Mouse (Mus musculus) intestine, embryonic 16.5 days (tissue): Measurements from ENCODE around the gene Mxra8. TPM values are rescaled to one million over a fixed set of nuclear protein-coding genes. Genes with fewer than 3 reads are reported as not detected.

ENCODE experiments used
- ATAC-seq: fragments of 200-750 bp; cut with Nextera tagmentation; 2 replicates; pipeline ENCODE4 v1.8.0; 2017; ENCODE audit warnings: moderate TSS enrichment, moderate library complexity
- H3K27ac ChIP-seq: fragments of 300-500 bp; sonication (generic); 2 replicates; pipeline ENCODE4 v1.5.1; 2014; ENCODE audit warnings: mild to moderate bottlenecking, low read length
- H3K27me3 ChIP-seq: fragments of 300-500 bp; sonication (generic); replicated peaks from 2 replicates; pipeline ENCODE4 v1.6.1; 2014; ENCODE audit warnings: low read length, control low read depth, mixed read lengths; ENCODE audit not compliant: control insufficient read depth, insufficient read depth
- H3K36me3 ChIP-seq: fragments of 300-500 bp; sonication (generic); 2 replicates; pipeline ENCODE4 v1.6.1; 2014; ENCODE audit warnings: low read length, control low read depth; ENCODE audit not compliant: control insufficient read depth, insufficient read depth
- H3K4me1 ChIP-seq: fragments of 300-500 bp; sonication (generic); 2 replicates; pipeline ENCODE4 v1.6.1; 2014; ENCODE audit warnings: low read length, control low read depth, mixed read lengths; ENCODE audit not compliant: control insufficient read depth, insufficient read depth
- H3K4me2 ChIP-seq: fragments of 300-500 bp; sonication (generic); 2 replicates; pipeline ENCODE4 v1.6.1; 2014; ENCODE audit warnings: low read depth, low read length, control low read depth
- H3K4me3 ChIP-seq: fragments of 300-500 bp; sonication (generic); 2 replicates; pipeline ENCODE4 v1.5.1; 2014; ENCODE audit warnings: mild to moderate bottlenecking, low read length
- H3K9ac ChIP-seq: fragments of 300-500 bp; sonication (generic); 2 replicates; pipeline ENCODE4 v1.6.1; 2014; ENCODE audit warnings: low read depth, low read length
- H3K9me3 ChIP-seq: fragments of 300-500 bp; sonication (generic); 2 replicates; pipeline ENCODE4 v1.6.1; 2016; ENCODE audit warnings: low read length, control low read depth; ENCODE audit not compliant: control insufficient read depth
- WGBS: fragments of 180-500 bp; shearing (Covaris S2); extraction: QIAGEN DNeasy Blood & Tissue Kit; methylation state at CpG from one replicate; pipeline ENCODE4 v1.1.7; 2014; 5-methylcytosine and 5-hydroxymethylcytosine counted together
- polyA plus RNA-seq: library from polyadenylated mRNA; unstranded; fragments of >200 nt; fragmentation: Nextera tagmentation; extraction: Ambion mirVana; gene quantifications from 2 replicates; pipeline ENCODE4 v1.2.1, GENCODE M21; 2015

Mxra8 gene
- polyA plus RNA-seq, 1 experiment from 2014 or later = 80.5 TPM

GRCm38 (mm10) chr4:155807841-155808240, 31.6 kb upstream of the Mxra8 start:
- H3K4me1 ChIP-seq = peaks cover 20% of the 10 kb centered on the region
- H3K27ac ChIP-seq = 0 out of 2 replicates have a peak overlapping the region, but pooled peaks have one; percentile 10
- no peak for ATAC-seq
- H3K4me2 ChIP-seq = no peak overlapping the region
- no peaks in the 10 kb centered on the region for H3K27me3 ChIP-seq
- H3K9me3 ChIP-seq = no peaks in the 10 kb centered on the region
- H3K9ac ChIP-seq = no peak overlapping the region
- peaks cover 13% of the 10 kb centered on the region; the same call in 1 of the 2 replicates for H3K36me3 ChIP-seq
- 84% methylated on average over 3 of the region's 3 CpGs for WGBS
- no peak overlapping the region for H3K4me3 ChIP-seq

GRCm38 (mm10) chr4:155811929-155812664, 27.4 kb upstream of the Mxra8 start, which contains the start of gene Ccnl2:
Gene Ccnl2, plus strand, starts transcription at chr4:155812489.
- H3K36me3 ChIP-seq = peaks cover 22% of the 10 kb centered on the region
- peak within 1 kb of the TSS; percentile 96 for H3K9ac ChIP-seq
- H3K4me2 ChIP-seq = peak within 1 kb of the TSS; percentile 84
- H3K27ac ChIP-seq = peak within 1 kb of the TSS; percentile 94
- peaks cover 19% of the 10 kb centered on the region for H3K4me1 ChIP-seq
- no peaks in the 10 kb centered on the region for H3K27me3 ChIP-seq
- no peaks in the 10 kb centered on the region for H3K9me3 ChIP-seq
- peak within 1 kb of the TSS; percentile 97 for H3K4me3 ChIP-seq
- 1% methylated on average over 38 of the region's 60 CpGs for WGBS
- ATAC-seq = peak; percentile 99

- Histone ChIP-seq H3K4me1 (peaks cover 19% of the 10 kb centered on the region), H3K4me3 (peak overlapping the region; percentile 97), H3K27ac (peak overlapping the region; percentile 87), H3K36me3 (peaks cover 20% of the 10 kb centered on the region), H3K4me2 (peak overlapping the region; percentile 84), H3K9me3 (no peaks in the 10 kb centered on the region), H3K9ac (peak overlapping the region; percentile 96), H3K27me3 (no peaks in the 10 kb centered on the region)
- WGBS = under 1% methylated on average over 49 of the region's 49 CpGs
- ATAC-seq = peak; percentile 45
These were observed 26.8 kb upstream of the Mxra8 start for GRCm38 (mm10) chr4:155812665-155813181.

GRCm38 (mm10) chr4:155817533-155817932, 21.9 kb upstream of the Mxra8 start:
- WGBS = 68% methylated on average over 4 of the region's 4 CpGs
- H3K4me1 ChIP-seq = peaks cover 17% of the 10 kb centered on the region

GRCm38 (mm10) chr4:155821025-155821424, 18.5 kb upstream of the Mxra8 start:
- no peak overlapping the region for H3K27ac ChIP-seq
- 0 out of 2 replicates have a peak, but pooled peaks cover 4% of the 10 kb centered on the region for H3K4me1 ChIP-seq
- H3K9me3 ChIP-seq = no peaks in the 10 kb centered on the region
- H3K36me3 ChIP-seq = peaks cover 51% of the 10 kb centered on the region
- no peak overlapping the region for H3K9ac ChIP-seq
- no peaks in the 10 kb centered on the region for H3K27me3 ChIP-seq
- H3K4me2 ChIP-seq = no peak overlapping the region
- WGBS = 73% methylated on average over 7 of the region's 7 CpGs
- ATAC-seq = no peak
- no peak overlapping the region for H3K4me3 ChIP-seq

More at GRCm38 (mm10) chr4:155817533-155817932, 21.9 kb upstream of the Mxra8 start:
- no peak overlapping the region for H3K27ac ChIP-seq
- no peak overlapping the region for H3K9ac ChIP-seq
- H3K27me3 ChIP-seq = no peaks in the 10 kb centered on the region
- H3K4me3 ChIP-seq = no peak overlapping the region
- ATAC-seq = peak; percentile 64; the same call in 1 of the 2 replicates
- H3K9me3 ChIP-seq = no peaks in the 10 kb centered on the region
- H3K4me2 ChIP-seq = no peak overlapping the region
- peaks cover 34% of the 10 kb centered on the region for H3K36me3 ChIP-seq

- no peak; the same call in 1 of the 2 replicates for ATAC-seq
- Histone ChIP-seq H3K4me1 (no peaks in the 10 kb centered on the region), H3K36me3 (peaks cover 40% of the 10 kb centered on the region), H3K9me3 (no peaks in the 10 kb centered on the region), H3K27ac (no peak overlapping the region), H3K9ac (no peak overlapping the region), H3K27me3 (no peaks in the 10 kb centered on the region), H3K4me3 (no peak overlapping the region), H3K4me2 (no peak overlapping the region)
- 94% methylated on average over 16 of the region's 16 CpGs for WGBS
These were observed 16.0 kb upstream of the Mxra8 start for GRCm38 (mm10) chr4:155823443-155823842.

- H3K27ac ChIP-seq = no peak overlapping the region
- no peaks in the 10 kb centered on the region for H3K9me3 ChIP-seq
- WGBS = 93% methylated on average over 4 of the region's 4 CpGs
These were observed 9.6 kb upstream of the Mxra8 start for GRCm38 (mm10) chr4:155829866-155830265.

GRCm38 (mm10) chr4:155830596-155830995, 8.9 kb upstream of the Mxra8 start:
- Histone ChIP-seq H3K27me3 (no peaks in the 10 kb centered on the region), H3K4me1 (peaks cover 15% of the 10 kb centered on the region), H3K4me3 (peak overlapping the region; percentile 87), H3K36me3 (0 out of 2 replicates have a peak, but pooled peaks cover 7% of the 10 kb centered on the region), H3K27ac (peak overlapping the region; percentile 25; the same call in 1 of the 2 replicates), H3K4me2 (peak overlapping the region; percentile 48; the same call in 1 of the 2 replicates), H3K9ac (no peak overlapping the region), H3K9me3 (no peaks in the 10 kb centered on the region)
- WGBS = 49% methylated on average over 8 of the region's 8 CpGs
- no peak for ATAC-seq

More at GRCm38 (mm10) chr4:155829866-155830265, 9.6 kb upstream of the Mxra8 start:
- no peak overlapping the region for H3K4me3 ChIP-seq
- ATAC-seq = no peak
- H3K9ac ChIP-seq = no peak overlapping the region
- H3K36me3 ChIP-seq = peaks cover 13% of the 10 kb centered on the region; the same call in 1 of the 2 replicates
- H3K4me1 ChIP-seq = peaks cover 15% of the 10 kb centered on the region
- no peak overlapping the region for H3K4me2 ChIP-seq
- no peaks in the 10 kb centered on the region for H3K27me3 ChIP-seq

GRCm38 (mm10) chr4:155831205-155831766, 8.2 kb upstream of the Mxra8 start, which contains the start of gene Aurkaip1:
Gene Aurkaip1, plus strand, starts transcription at chr4:155831272.
- WGBS = under 1% methylated on average over 49 of the region's 49 CpGs
- peak; percentile 97 for ATAC-seq

More at GRCm38 (mm10) chr4:155831205-155831766, 8.2 kb upstream of the Mxra8 start, which contains the start of gene Aurkaip1:
- peak within 1 kb of the TSS; percentile 95 for H3K27ac ChIP-seq
- H3K9ac ChIP-seq = peak within 1 kb of the TSS; percentile 95
- no peaks in the 10 kb centered on the region for H3K27me3 ChIP-seq
- no peaks in the 10 kb centered on the region for H3K9me3 ChIP-seq
- H3K4me3 ChIP-seq = peak within 1 kb of the TSS; percentile 87
- peak within 1 kb of the TSS; percentile 91 for H3K4me2 ChIP-seq
- 0 out of 2 replicates have a peak, but pooled peaks cover 7% of the 10 kb centered on the region for H3K36me3 ChIP-seq
- peaks cover 15% of the 10 kb centered on the region for H3K4me1 ChIP-seq
